Mouse (Mus musculus) central nervous system, embryonic 14 days (tissue): ENCODE data around the gene Olfr735. TPM values are rescaled to one million over a fixed set of nuclear protein-coding genes. Genes with fewer than 3 reads are reported as not detected.

Experiments
- polyA plus RNA-seq: library from polyadenylated mRNA; depleted of rRNA; stranded (reverse); fragments of >200 nt; gene quantifications from 2 replicates; pipeline ENCODE4 v1.2.3, GENCODE M21; 2012; rRNA removed

The Olfr735 gene
- not detected in 2 replicates for polyA plus RNA-seq

DNA sequence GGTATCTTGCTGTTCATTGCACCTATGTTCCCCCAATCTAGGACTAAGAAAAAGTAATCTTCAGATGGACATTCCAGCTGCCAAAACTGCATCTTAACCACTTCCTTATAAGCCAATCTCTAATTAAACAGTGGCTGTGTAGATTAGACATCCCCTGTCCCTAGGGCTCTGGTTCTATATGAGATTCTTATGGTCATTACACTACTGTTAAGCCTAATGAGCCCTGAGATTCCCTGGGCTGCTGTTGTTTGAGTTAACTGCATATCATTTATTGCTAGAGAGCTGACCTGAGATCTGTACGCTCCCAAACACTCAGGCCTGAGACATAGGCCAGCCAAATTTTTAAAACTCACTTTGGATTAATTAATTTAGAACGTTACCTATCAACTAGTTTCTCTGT lies at the start of gene Olfr735:
Olfr735 (minus strand) TSS at position 77 of the 400 bp plus-strand sequence.

DNA sequence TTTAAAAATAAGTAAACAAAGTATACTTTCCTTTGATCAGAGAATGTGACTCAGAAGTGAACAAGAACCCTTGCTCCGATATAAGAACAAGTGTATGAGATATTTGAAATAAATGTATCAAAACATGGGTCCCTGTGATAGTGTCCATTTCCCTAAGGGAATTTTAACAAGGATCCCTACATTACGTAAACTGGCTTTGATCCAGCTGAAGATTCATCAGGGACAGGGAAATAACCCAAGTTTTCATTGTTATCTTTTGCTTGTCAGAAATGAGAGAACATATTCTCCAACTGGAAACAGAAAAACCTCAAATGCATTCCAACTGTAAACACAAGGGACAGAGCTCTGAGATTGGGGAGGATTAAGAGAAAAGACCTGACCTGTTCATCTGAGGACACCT lies 32.2 kb upstream of the Olfr735 start, which contains the start of gene Olfr736:
Olfr736 (plus strand) TSS at position 301 of the 400 bp plus-strand sequence.

DNA sequence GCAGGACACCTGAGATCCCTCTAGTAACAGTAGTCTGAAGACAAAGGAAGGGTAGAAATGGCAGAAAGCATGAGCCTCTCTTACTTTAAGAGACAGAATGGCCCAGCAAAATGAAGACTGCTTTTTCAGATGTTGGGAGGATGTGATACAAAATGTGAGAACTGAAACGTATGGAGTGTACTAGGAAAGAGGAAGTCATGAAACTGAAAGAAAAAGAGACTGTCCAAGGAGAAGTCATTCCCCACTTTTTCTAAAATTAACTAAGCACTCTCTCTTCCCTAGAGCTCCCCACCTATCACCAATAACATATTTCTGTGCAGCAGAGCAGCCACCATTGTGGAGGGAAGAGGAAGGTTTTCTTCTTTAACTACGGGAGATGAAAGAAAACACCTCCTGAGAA lies 8.9 kb upstream of the Olfr735 start, which contains the start of gene Tlr11:
Tlr11 (plus strand) TSS at position 322 of the 400 bp plus-strand sequence.

GRCm38 (mm10) chr14:50326661-50327060 lies 22.0 kb downstream of the Olfr735 start, which contains the start of gene Olfr734:
Gene Olfr734, minus strand, starts transcription at chr14:50326761.

GRCm38 (mm10) chr14:50301422-50301821 lies 47.2 kb downstream of the Olfr735 start, which contains the start of gene Olfr733:
Gene Olfr733, minus strand, starts transcription at chr14:50301522.

Other genes starting within 250 kb of the Olfr735 start
- gene Olfr727, start 225.7 kb downstream of the Olfr735 start, polyA plus RNA-seq = not detected in 2 replicates
- gene Olfr728, start 206.2 kb downstream of the Olfr735 start, polyA plus RNA-seq = not detected in 2 replicates
- gene Olfr729, start 196.0 kb downstream of the Olfr735 start, polyA plus RNA-seq = not detected in 2 replicates
- not detected in 2 replicates for gene Olfr730, start 160.7 kb downstream of the Olfr735 start, polyA plus RNA-seq
- gene Olfr731, start 107.0 kb downstream of the Olfr735 start, polyA plus RNA-seq = not detected in 2 replicates
- not detected in 2 replicates for gene Olfr732, start 64.7 kb downstream of the Olfr735 start, polyA plus RNA-seq
- not detected in 2 replicates for gene Olfr733, start 47.4 kb downstream of the Olfr735 start, polyA plus RNA-seq
- gene Olfr734, start 22.1 kb downstream of the Olfr735 start, polyA plus RNA-seq = not detected in 2 replicates
- gene Tlr11, start 9.0 kb upstream of the Olfr735 start, polyA plus RNA-seq = not detected in 2 replicates
- gene Olfr736, start 32.3 kb upstream of the Olfr735 start, polyA plus RNA-seq = not detected in 2 replicates
- gene Olfr738, start 58.7 kb upstream of the Olfr735 start, polyA plus RNA-seq = not detected in 2 replicates
- gene Olfr739, start 69.8 kb upstream of the Olfr735 start, polyA plus RNA-seq = not detected in 2 replicates
- gene Olfr740, start 96.7 kb upstream of the Olfr735 start, polyA plus RNA-seq = not detected in 2 replicates
- not detected in 2 replicates for gene Olfr741, start 123.9 kb upstream of the Olfr735 start, polyA plus RNA-seq
- not detected in 2 replicates for gene Olfr742, start 154.7 kb upstream of the Olfr735 start, polyA plus RNA-seq
- not detected in 2 replicates for gene Olfr743, start 173.0 kb upstream of the Olfr735 start, polyA plus RNA-seq